Mouse (Mus musculus) spleen, adult 2 months (tissue): Measurements from ENCODE around the gene Pa2g4. TPM values are rescaled to one million over a fixed set of nuclear protein-coding genes. Genes with fewer than 3 reads are reported as not detected.
A peak's percentile ranks its signal among the peaks of the same experiment; 100 is the strongest.

ENCODE experiments used
- DNase-seq, 2 experiments: peaks; one replicate each; pipeline versions ENCODE4 v3.0.0 to v3.0.0-alpha.2; 2012 to 2021; ENCODE audit warnings: low spot score in 2 of 2, low read depth in 1 of 2
- H3K27ac ChIP-seq: fragments of 200-500 bp; 2 replicates; pipeline ENCODE4 v1.5.1; 2012; ENCODE audit warnings: low read length, inconsistent platforms; ENCODE audit not compliant: insufficient read depth
- H3K27me3 ChIP-seq: fragments of 200-500 bp; 2 replicates; pipeline ENCODE4 v1.6.1; 2012; ENCODE audit warnings: mild to moderate bottlenecking, moderate library complexity, low read length, inconsistent platforms; ENCODE audit not compliant: control insufficient read depth, insufficient read depth
- H3K36me3 ChIP-seq: fragments of 200-500 bp; 2 replicates; pipeline ENCODE4 v1.6.1; 2012; ENCODE audit warnings: mild to moderate bottlenecking, low read length, inconsistent platforms; ENCODE audit not compliant: control insufficient read depth, insufficient read depth
- H3K4me1 ChIP-seq: fragments of 200-500 bp; 2 replicates; pipeline ENCODE4 v1.6.1; 2011; ENCODE audit warnings: inconsistent platforms; ENCODE audit not compliant: control insufficient read depth, insufficient read depth, insufficient read length
- H3K4me3 ChIP-seq: fragments of 200-500 bp; 2 replicates; pipeline ENCODE4 v1.5.1; 2011; ENCODE audit warnings: mild to moderate bottlenecking, inconsistent platforms; ENCODE audit not compliant: insufficient read depth, insufficient read length; ENCODE audit errors: extremely low read depth
- CTCF ChIP-seq: fragments of 200-500 bp; IDR thresholded peaks from 2 replicates; pipeline ENCODE4 v1.5.1; 2011; ENCODE audit warnings: mild to moderate bottlenecking, inconsistent platforms; ENCODE audit not compliant: insufficient read depth, insufficient read length, insufficient replicate concordance; ENCODE audit errors: extremely low read depth
- POLR2A ChIP-seq: fragments of 200-500 bp; IDR thresholded peaks from 2 replicates; pipeline ENCODE4 v1.6.1; 2011; ENCODE audit warnings: low read depth, low read length, inconsistent platforms
- WGBS: fragments of 180-500 bp; shearing (Covaris S2); methylation state at CpG from one replicate; pipeline ENCODE4 v1.1.7; 2018; 5-methylcytosine and 5-hydroxymethylcytosine counted together
- polyA plus RNA-seq: library from polyadenylated mRNA; depleted of rRNA; stranded (reverse); fragments of >200 nt; gene quantifications from 2 replicates; pipeline ENCODE4 v1.2.3, GENCODE M21; 2012

Pa2g4 gene
- polyA plus RNA-seq, 1 experiment, result 16.8 TPM

DNA sequence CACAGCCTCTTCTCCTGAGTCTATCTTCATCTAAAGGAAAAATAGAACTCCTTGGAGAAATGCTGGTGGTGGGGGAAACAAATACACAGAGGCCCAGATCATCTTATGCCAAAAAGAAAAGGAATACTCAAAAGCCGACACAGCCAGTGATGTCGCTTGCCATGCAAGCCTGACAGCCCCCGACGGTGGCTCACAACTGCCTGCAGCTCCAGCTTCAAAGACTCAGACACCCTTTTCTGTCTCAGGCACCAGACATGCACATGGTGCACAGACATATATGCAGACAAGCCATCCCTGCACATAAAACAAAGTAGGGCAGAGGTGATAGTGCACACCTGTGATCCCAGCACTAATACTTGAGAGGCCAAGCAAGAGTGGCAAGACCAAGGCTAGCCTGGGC is 13.9 kb upstream of the Pa2g4 start:
- no peaks in the 10 kb centered on the region for H3K27me3 ChIP-seq
- H3K4me1 ChIP-seq, result no peaks in the 10 kb centered on the region
- 77% methylated on average over 4 of the region's 4 CpGs for WGBS
- no peak overlapping the region for H3K4me3 ChIP-seq
- H3K27ac ChIP-seq, result no peak overlapping the region
- no peak for TF ChIP-seq CTCF
- no peak for TF ChIP-seq POLR2A
- no peak for DNase-seq
- no peaks in the 10 kb centered on the region for H3K36me3 ChIP-seq

DNA sequence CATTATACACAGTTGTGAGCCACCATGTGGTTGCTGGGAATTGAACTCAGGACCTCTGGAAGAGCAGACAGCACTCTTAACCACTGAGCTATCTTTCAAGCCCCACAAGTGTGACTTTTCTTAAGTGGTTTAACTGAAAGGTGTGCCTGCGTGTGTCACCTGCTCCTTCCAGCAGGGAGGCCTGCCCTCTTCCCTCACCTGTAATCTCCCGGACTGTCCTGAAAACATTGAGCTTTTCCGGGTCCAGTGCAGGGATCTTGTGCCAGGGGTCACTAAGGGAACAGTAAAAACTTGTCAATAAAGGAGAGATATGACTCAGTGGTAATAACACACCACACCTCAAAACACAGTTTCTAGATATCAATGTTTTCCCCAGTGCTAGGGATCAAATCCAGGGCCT is 13.5 kb upstream of the Pa2g4 start:
- WGBS, result 87% methylated on average over 3 of the region's 3 CpGs
- Histone ChIP-seq H3K4me3 (no peak overlapping the region), H3K27me3 (no peaks in the 10 kb centered on the region), H3K4me1 (no peaks in the 10 kb centered on the region), H3K36me3 (no peaks in the 10 kb centered on the region), H3K27ac (no peak overlapping the region)
- DNase-seq, result no peak
- TF ChIP-seq CTCF, result no peak
- TF ChIP-seq POLR2A, result no peak

DNA sequence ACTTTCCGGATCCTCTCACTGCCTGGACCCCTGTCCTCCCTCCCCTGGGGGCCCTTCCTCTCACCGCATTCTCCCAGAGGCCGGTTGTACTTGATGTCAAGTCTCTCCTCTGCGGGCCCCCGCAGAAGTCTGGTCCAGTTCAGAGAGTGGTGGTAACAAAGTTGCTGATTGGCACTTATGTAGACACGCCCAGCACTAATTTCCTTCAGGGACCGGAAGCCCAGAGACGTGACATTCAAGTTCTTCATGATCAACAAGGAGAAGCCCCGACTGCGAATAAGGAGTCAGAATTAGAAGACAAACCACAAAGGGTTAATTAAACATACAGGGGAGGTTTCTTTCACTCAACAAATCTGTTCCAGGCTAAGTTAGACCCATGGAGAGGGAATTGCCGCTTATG is 12.5 kb upstream of the Pa2g4 start:
- no peaks in the 10 kb centered on the region for H3K27me3 ChIP-seq
- no peak for DNase-seq
- no peaks in the 10 kb centered on the region for H3K36me3 ChIP-seq
- no peak for TF ChIP-seq POLR2A
- no peak for TF ChIP-seq CTCF
- H3K4me3 ChIP-seq, result peak overlapping the region; percentile 44
- no peaks in the 10 kb centered on the region for H3K4me1 ChIP-seq
- no peak overlapping the region for H3K27ac ChIP-seq
- 57% methylated on average over 11 of the region's 11 CpGs for WGBS

DNA sequence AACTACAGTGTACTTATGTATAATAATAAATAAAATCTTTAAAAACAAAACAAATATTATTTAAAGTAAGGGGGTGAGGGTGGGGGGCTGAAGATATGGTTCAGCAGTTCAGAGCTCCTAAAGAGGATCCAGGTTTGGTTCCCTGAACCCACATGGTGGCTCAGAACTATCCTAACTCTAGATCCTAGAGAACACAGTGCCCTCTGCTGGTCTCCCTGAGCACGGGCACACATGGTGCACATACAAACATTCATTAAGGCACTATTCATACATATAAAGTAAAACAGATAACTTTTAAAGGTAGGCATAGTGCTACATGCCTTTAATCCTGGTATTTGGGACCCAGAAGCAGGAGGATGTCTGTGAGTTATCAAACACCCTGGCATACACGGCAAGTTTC is 9.3 kb upstream of the Pa2g4 start:
- DNase-seq, result no peak
- Histone ChIP-seq H3K4me1 (no peaks in the 10 kb centered on the region), H3K27ac (no peak overlapping the region), H3K27me3 (no peaks in the 10 kb centered on the region), H3K36me3 (no peaks in the 10 kb centered on the region), H3K4me3 (no peak overlapping the region)
- 89% methylated on average over 2 of the region's 2 CpGs for WGBS
- no peak for TF ChIP-seq POLR2A
- no peak for TF ChIP-seq CTCF

DNA sequence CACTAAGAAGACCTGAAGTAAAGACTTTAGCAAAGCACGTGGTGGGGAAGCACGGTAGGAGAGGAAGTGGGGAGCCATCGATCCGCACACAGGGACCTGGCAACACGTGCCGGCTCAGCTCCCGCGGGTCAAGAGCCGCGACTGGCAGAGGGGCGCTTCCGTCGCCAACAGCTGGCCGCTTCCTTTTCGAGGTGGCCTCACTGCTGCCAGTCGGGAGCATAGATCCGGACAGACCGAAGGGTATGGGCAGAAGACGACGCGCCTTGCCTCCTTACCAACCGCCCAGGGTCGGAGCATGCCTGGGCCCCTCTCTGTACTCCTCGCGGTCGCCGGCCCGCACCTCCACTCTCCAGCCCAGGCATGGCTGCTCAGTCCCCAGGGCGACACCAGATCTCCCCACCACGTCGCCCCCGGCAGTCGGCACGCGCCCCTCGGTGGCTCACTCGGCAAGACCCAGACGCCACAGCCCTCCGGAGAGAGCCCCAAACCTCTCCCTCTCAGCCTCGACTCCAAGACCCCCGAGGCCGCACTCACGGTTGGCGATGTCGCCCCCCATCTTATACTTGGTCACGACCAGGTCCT is 490 bp downstream of the Pa2g4 start:
- peak in 1 of 2 experiments; percentile 44 for DNase-seq
- no peak for TF ChIP-seq POLR2A
- no peak for TF ChIP-seq CTCF
- no peaks in the 10 kb centered on the region for H3K4me1 ChIP-seq
- peak overlapping the region; percentile 95 for H3K4me3 ChIP-seq
- peaks cover 12% of the 10 kb centered on the region for H3K36me3 ChIP-seq
- peak overlapping the region; percentile 78 for H3K27ac ChIP-seq
- H3K27me3 ChIP-seq, result no peaks in the 10 kb centered on the region
- WGBS, result under 1% methylated on average over 46 of the region's 46 CpGs

DNA sequence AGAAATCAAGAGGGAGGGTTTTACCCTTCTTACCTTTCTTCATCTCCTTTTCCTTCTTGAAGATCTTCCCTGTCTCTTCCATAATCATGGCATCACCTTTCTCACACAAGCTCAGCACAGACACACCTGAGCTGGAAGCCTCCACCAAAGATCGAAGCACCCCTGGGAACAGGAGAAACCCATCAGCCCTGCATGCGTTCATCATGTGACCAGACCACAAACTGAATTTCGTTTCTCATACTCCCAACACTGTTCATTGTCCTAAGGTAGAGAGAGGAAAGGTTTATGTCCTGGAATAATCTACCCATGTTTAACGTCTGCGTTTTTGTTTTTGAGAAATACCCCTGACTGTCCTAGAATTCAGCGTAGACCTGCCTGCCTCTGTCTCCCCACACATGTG is 2.2 kb downstream of the Pa2g4 start:
- TF ChIP-seq POLR2A (no peak), CTCF (no peak)
- 61% methylated on average over 6 of the region's 6 CpGs for WGBS
- no peak for DNase-seq
- peaks cover 29% of the 10 kb centered on the region for H3K36me3 ChIP-seq
- no peak overlapping the region for H3K27ac ChIP-seq
- no peaks in the 10 kb centered on the region for H3K27me3 ChIP-seq
- H3K4me1 ChIP-seq, result no peaks in the 10 kb centered on the region
- H3K4me3 ChIP-seq, result no peak overlapping the region

DNA sequence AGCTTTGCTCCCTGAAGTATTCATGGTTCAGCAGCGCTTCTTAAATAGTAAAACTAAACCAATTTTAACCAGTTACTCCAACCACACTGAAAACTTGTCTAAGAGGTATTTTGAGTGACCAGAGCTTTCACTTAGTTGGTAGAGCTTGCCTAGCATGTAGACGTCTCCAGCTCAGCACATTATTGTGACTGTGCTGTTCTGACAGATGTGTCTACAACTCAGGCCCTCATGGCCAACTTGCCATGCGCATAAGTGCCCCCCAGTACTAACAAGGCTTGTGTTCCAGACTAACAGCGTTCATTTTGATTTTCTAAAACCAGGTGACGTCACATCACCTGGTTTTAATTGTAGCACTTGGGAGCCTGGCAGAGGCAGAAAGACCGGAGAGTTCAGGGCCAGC is 8.8 kb downstream of the Pa2g4 start:
- H3K27ac ChIP-seq, result no peak overlapping the region
- peaks cover 31% of the 10 kb centered on the region for H3K36me3 ChIP-seq
- DNase-seq, result no peak
- H3K27me3 ChIP-seq, result no peaks in the 10 kb centered on the region
- 92% methylated on average over 6 of the region's 6 CpGs for WGBS
- TF ChIP-seq POLR2A (no peak), CTCF (no peak)
- H3K4me3 ChIP-seq, result no peak overlapping the region
- H3K4me1 ChIP-seq, result no peaks in the 10 kb centered on the region
